Mouse (Mus musculus) neural tube, embryonic 12.5 days (tissue): Measurements from ENCODE around the gene Matn1. TPM values are rescaled to one million over a fixed set of nuclear protein-coding genes. Genes with fewer than 3 reads are reported as not detected.

ENCODE experiments used
- ATAC-seq: fragments of 200-750 bp; cut with Nextera tagmentation; 2 replicates; pipeline ENCODE4 v1.8.0; 2017; ENCODE audit warnings: low read depth, mild to moderate bottlenecking, moderate TSS enrichment, moderate library complexity; ENCODE audit not compliant: low FRiP score
- H3K27ac ChIP-seq: fragments of 300-500 bp; sonication (generic); 2 replicates; pipeline ENCODE4 v1.5.1; 2016
- H3K27me3 ChIP-seq: fragments of 300-500 bp; sonication (generic); replicated peaks from 2 replicates; pipeline ENCODE4 v1.6.1; 2016; ENCODE audit warnings: mild to moderate bottlenecking
- H3K36me3 ChIP-seq: fragments of 300-500 bp; sonication (generic); 2 replicates; pipeline ENCODE4 v1.6.1; 2016; ENCODE audit warnings: mild to moderate bottlenecking
- H3K4me1 ChIP-seq: fragments of 300-500 bp; sonication (generic); 2 replicates; pipeline ENCODE4 v1.6.1; 2016
- H3K4me2 ChIP-seq: fragments of 300-500 bp; sonication (generic); replicated peaks from 2 replicates; pipeline ENCODE4 v1.6.1; 2016; ENCODE audit warnings: mild to moderate bottlenecking
- H3K4me3 ChIP-seq: fragments of 300-500 bp; sonication (generic); 2 replicates; pipeline ENCODE4 v1.5.1; 2016
- H3K9ac ChIP-seq: fragments of 300-500 bp; sonication (generic); 2 replicates; pipeline ENCODE4 v1.6.1; 2016; ENCODE audit warnings: mild to moderate bottlenecking
- H3K9me3 ChIP-seq: fragments of 300-500 bp; sonication (generic); 2 replicates; pipeline ENCODE4 v1.6.1; 2016; ENCODE audit warnings: mild to moderate bottlenecking
- WGBS: fragments of 180-500 bp; shearing (Covaris S2); methylation state at CpG from one replicate; pipeline ENCODE4 v1.1.7; 2016; 5-methylcytosine and 5-hydroxymethylcytosine counted together
- polyA plus RNA-seq: library from polyadenylated mRNA; unstranded; fragments of >200 nt; fragmentation: Nextera tagmentation; extraction: Ambion mirVana; gene quantifications from 2 replicates; pipeline ENCODE4 v1.2.1, GENCODE M21; 2016

The Matn1 gene
- polyA plus RNA-seq, 1 experiment from 2014 or later, result 0.62 TPM

DNA sequence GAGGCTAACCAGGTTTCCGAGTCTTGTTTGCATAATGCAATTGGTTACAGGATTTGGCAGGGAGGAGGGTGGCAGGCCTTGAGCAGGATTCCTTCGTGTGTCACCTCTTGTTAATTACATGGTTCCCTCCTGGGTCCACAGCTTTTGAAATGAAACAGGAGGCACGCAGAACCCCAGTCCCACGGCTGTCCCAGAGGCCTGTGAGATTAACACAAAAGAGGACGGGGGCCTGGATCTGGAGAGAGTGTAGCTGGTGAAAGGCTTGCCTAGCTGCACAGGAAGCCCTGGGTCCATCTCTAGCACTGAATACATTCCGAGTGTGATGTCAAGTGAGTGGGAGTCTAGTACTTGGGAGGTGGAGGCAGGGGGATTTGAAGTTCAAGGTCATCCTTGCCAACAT is 15.5 kb downstream of the Matn1 start:
- Histone ChIP-seq H3K27ac (no peak overlapping the region), H3K36me3 (no peaks in the 10 kb centered on the region), H3K9me3 (no peaks in the 10 kb centered on the region), H3K4me3 (no peak overlapping the region), H3K4me1 (no peaks in the 10 kb centered on the region), H3K27me3 (peaks cover 5% of the 10 kb centered on the region; the same call in 1 of the 2 replicates), H3K9ac (no peak overlapping the region), H3K4me2 (no peak overlapping the region)
- ATAC-seq, result no peak
- 67% methylated on average over 6 of the region's 6 CpGs for WGBS

DNA sequence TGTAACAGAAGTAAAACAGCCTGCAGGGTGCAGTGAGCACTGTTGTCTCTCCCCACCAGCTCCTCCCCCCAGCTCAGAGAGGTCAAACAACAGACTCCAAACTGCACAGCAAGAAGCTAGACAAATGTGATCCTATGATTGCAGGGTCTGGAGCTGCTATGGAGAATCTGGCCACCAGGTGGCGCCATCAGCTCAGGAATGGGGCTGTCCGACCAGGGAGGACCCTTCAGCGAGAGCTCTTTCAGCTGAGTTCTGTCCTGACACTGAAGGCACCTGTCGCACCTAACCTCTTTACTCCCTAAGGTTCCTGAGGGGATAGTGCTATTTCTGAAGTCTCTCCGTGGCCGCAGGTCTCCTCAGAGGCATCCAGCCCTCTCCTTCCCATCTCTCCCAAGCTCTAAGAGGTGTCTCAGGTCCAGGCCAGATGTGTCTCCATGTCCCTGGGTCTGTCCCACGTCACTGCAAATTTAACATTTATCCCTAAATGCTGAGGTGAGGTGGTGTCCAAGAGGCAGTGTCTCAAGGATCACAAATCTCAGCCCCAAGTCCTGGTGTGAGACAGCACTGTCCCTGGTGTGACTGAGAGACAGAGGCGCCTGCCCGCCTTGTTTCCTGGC is 16.0 kb downstream of the Matn1 start:
- no peak; the same call in 1 of the 2 replicates for ATAC-seq
- Histone ChIP-seq H3K4me3 (no peak overlapping the region), H3K4me2 (no peak overlapping the region)

DNA sequence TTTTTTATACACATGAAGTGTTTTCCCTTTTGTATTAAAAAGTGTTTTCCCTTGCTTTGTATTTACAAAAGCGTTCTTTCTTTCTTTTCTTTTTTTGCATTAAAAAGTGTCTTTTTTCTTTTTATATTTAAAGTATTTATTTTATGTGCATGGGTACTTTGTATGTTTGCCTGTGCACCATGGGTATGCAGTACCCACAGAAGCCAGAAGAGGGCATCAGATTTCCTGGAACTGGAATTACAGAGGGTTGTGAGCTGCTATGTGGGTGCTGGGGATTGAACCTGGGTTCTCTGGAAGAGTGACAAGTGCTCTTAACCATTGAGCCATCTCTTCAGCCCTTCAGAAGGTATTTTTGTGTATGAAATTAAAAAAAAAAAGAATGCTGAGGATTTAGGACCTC is 27.1 kb downstream of the Matn1 start:
- Histone ChIP-seq H3K27me3 (0 out of 2 replicates have a peak, but pooled peaks cover 2% of the 10 kb centered on the region), H3K9ac (no peak overlapping the region), H3K4me1 (no peaks in the 10 kb centered on the region), H3K9me3 (peaks cover 5% of the 10 kb centered on the region; the same call in 1 of the 2 replicates), H3K27ac (no peak overlapping the region), H3K4me2 (no peak overlapping the region), H3K4me3 (no peak overlapping the region), H3K36me3 (no peaks in the 10 kb centered on the region)
- no peak for ATAC-seq
- WGBS, result 91% methylated on average over 1 of the region's 1 CpGs

More for the DNA sequence above, 16.0 kb downstream of the Matn1 start:
- Histone ChIP-seq H3K4me1 (no peaks in the 10 kb centered on the region), H3K9ac (no peak overlapping the region), H3K9me3 (no peaks in the 10 kb centered on the region), H3K36me3 (no peaks in the 10 kb centered on the region), H3K27ac (no peak overlapping the region), H3K27me3 (peaks cover 5% of the 10 kb centered on the region; the same call in 1 of the 2 replicates)
- WGBS, result 37% methylated on average over 9 of the region's 9 CpGs

DNA sequence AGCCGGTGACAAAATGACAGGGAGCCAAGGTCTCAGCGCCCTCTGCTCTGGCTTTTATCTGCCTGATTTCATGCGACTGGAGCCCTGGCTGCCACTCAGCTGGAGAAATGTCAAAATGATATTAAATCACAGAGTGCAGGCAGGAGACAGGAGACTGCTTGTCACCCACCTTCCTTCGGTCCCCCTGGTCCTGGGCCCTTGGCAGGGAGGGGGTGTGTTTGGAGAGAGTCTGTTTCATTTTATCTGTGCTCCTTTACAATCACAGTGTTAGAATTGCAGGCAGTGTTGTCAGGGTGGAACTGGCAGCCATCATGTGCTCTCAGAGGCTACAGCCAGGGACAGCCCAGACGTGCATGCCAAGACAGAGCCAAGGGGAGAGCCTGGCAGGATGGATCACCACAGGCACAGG is 28.2 kb downstream of the Matn1 start:
- Histone ChIP-seq H3K4me3 (no peak overlapping the region), H3K36me3 (no peaks in the 10 kb centered on the region), H3K9ac (no peak overlapping the region), H3K4me2 (no peak overlapping the region), H3K27ac (no peak overlapping the region), H3K27me3 (no peaks in the 10 kb centered on the region), H3K4me1 (no peaks in the 10 kb centered on the region), H3K9me3 (peaks cover 5% of the 10 kb centered on the region; the same call in 1 of the 2 replicates)
- WGBS, result 79% methylated on average over 5 of the region's 5 CpGs
- ATAC-seq, result no peak

DNA sequence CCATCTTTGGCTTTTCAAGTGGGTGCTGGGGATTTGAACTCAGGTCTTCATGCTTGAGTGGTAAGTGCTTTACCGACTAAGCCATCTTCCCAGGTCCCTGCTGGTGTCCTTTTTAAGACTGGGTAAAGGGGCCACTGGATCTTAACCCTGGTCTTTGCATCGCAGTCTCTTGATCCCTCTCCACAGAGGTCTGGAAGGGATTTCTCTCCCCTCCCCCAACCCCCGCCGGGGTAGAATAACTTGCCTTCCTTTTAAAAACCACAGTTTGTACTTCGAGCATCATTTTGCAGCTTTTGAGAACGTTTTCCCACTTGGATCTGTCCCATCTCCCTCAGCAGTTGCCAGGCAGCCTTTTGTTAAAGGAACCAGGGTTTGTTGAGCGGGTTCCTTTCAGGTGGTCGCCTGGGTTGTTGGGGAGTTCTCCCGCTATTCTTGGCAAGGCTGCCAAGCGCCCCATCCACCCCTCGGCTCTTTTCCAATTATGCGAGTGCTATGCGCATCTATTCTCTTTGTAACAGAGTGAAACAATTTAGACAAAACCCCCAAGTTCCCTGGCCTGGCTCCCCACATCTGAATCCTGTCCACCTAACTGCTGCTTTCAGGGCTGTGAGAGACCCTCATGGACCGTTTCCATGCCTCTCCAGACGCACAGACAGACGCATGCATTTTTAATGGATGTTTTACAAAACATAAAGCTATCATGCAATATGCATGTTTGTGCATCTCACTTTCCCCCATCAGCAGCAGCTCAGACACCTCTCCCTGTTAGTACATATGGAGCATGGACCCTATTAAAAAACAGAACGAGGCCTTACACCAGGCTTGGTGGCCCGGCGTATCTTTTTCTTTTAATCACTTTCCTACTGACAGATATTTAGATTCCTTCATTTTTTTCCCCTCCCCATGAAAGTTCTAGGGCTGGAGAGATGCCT is 29.4 kb downstream of the Matn1 start:
- Histone ChIP-seq H3K4me1 (no peaks in the 10 kb centered on the region), H3K9ac (no peak overlapping the region), H3K9me3 (peaks cover 5% of the 10 kb centered on the region; the same call in 1 of the 2 replicates), H3K27me3 (0 out of 2 replicates have a peak, but pooled peaks cover 3% of the 10 kb centered on the region), H3K4me3 (no peak overlapping the region), H3K36me3 (no peaks in the 10 kb centered on the region), H3K4me2 (no peak overlapping the region), H3K27ac (no peak overlapping the region)
- 67% methylated on average over 19 of the region's 19 CpGs for WGBS
- no peak for ATAC-seq

DNA sequence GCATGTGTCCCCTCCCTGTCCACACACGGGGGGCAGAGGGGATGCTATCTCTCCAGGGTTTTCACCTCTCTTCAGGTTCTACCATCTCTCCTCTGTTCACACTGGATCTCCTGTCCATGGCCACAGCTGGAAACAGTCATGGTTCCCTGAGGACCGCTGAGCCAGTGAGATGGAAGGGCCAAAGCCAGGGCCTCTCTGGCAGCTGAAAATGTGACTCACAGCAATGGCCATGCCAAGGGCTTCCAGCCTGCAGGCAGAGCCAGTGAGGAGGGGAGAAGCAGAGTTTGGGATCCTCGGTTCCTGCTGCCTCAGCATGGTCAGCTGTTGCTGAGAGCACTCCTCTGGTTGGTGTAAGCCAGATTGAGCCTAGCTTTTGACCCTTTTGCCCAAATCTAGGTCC is 34.8 kb downstream of the Matn1 start:
- H3K27me3 ChIP-seq, result 0 out of 2 replicates have a peak, but pooled peaks cover 4% of the 10 kb centered on the region
- H3K4me2 ChIP-seq, result no peak overlapping the region
- no peaks in the 10 kb centered on the region for H3K36me3 ChIP-seq
- no peaks in the 10 kb centered on the region for H3K4me1 ChIP-seq
- no peaks in the 10 kb centered on the region for H3K9me3 ChIP-seq
- ATAC-seq, result no peak
- no peak overlapping the region for H3K4me3 ChIP-seq
- H3K9ac ChIP-seq, result no peak overlapping the region
- H3K27ac ChIP-seq, result no peak overlapping the region
- WGBS, result 80% methylated on average over 3 of the region's 3 CpGs

GRCm38 (mm10) chr4:130984416-130985182 is 40.4 kb downstream of the Matn1 start:
- no peak overlapping the region for H3K4me2 ChIP-seq
- no peaks in the 10 kb centered on the region for H3K27me3 ChIP-seq
- H3K9ac ChIP-seq, result no peak overlapping the region
- no peak overlapping the region for H3K4me3 ChIP-seq
- no peak overlapping the region for H3K27ac ChIP-seq
- no peak for ATAC-seq
- H3K9me3 ChIP-seq, result no peaks in the 10 kb centered on the region
- no peaks in the 10 kb centered on the region for H3K36me3 ChIP-seq
- no peaks in the 10 kb centered on the region for H3K4me1 ChIP-seq
- WGBS, result 78% methylated on average over 17 of the region's 17 CpGs

DNA sequence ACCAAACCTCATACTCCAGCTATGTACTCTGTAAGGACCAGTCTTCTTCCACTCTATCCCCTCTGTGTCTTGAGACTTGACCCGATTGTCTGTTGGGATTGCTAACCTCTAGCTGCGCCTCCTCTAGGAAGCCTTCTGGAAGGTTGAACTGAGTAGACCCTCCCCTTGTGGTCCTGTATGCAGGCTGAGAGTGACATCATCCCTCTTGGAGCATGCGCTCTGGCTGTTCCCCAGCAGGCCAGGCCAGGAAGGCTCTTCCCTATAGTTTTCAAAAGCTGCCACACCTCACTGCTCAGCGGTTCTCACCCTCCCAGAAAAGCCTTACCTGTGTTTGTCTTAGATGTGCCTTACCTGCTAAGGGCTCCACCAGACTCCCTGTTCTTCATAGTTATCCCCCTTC is 42.9 kb downstream of the Matn1 start:
- Histone ChIP-seq H3K4me3 (no peak overlapping the region), H3K27me3 (no peaks in the 10 kb centered on the region), H3K9ac (no peak overlapping the region), H3K4me2 (no peak overlapping the region), H3K4me1 (no peaks in the 10 kb centered on the region), H3K9me3 (no peaks in the 10 kb centered on the region), H3K36me3 (no peaks in the 10 kb centered on the region), H3K27ac (no peak overlapping the region)
- WGBS, result 90% methylated on average over 4 of the region's 4 CpGs
- no peak for ATAC-seq

GRCm38 (mm10) chr4:130988219-130988839 is 44.1 kb downstream of the Matn1 start:
- Histone ChIP-seq H3K4me1 (no peaks in the 10 kb centered on the region), H3K36me3 (no peaks in the 10 kb centered on the region), H3K4me3 (no peak overlapping the region), H3K27me3 (no peaks in the 10 kb centered on the region), H3K9me3 (no peaks in the 10 kb centered on the region), H3K4me2 (no peak overlapping the region), H3K27ac (no peak overlapping the region), H3K9ac (no peak overlapping the region)
- no peak for ATAC-seq
- WGBS, result 85% methylated on average over 6 of the region's 6 CpGs

- 80% methylated on average over 9 of the region's 9 CpGs for whole genome bisulfite sequencing
- Histone ChIP-seq H3K4me3 (no peak overlapping the region), H3K36me3 (no peaks in the 10 kb centered on the region), H3K27me3 (no peaks in the 10 kb centered on the region), H3K4me1 (no peaks in the 10 kb centered on the region), H3K9ac (no peak overlapping the region), H3K4me2 (no peak overlapping the region), H3K9me3 (no peaks in the 10 kb centered on the region), H3K27ac (no peak overlapping the region)
- no peak for ATAC-seq
These were observed 45.0 kb downstream of the Matn1 start for GRCm38 (mm10) chr4:130989146-130989545.

DNA sequence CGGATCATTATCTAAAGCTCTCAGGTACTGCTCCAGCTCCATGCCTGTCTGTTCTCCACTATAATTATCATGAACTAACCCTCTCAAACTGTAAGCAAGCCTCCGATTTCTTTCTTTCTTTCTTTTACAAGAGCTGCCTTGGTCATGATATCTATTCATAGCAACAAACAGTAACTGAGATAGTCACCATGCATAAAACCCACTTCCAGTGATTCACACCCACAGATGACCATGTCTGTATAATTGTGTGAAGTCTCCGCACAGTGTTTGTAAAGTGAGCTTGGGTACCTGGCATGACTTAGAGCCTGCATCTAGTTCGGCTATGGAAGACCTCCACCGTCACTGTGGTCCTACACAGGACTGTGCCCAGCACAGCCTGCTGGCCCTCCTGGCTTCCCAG is 46.8 kb downstream of the Matn1 start:
- no peak overlapping the region for H3K4me3 ChIP-seq
- no peak overlapping the region for H3K9ac ChIP-seq
- WGBS, result 95% methylated on average over 5 of the region's 5 CpGs
- no peaks in the 10 kb centered on the region for H3K36me3 ChIP-seq
- ATAC-seq, result no peak
- peaks cover 13% of the 10 kb centered on the region for H3K9me3 ChIP-seq
- H3K27me3 ChIP-seq, result no peaks in the 10 kb centered on the region
- no peaks in the 10 kb centered on the region for H3K4me1 ChIP-seq
- no peak overlapping the region for H3K4me2 ChIP-seq
- H3K27ac ChIP-seq, result no peak overlapping the region
